Mouse (Mus musculus) megakaryocyte-erythroid progenitor cell, adult 5-6 weeks (primary cell): ENCODE measurements around the gene Wnt9b. TPM values are rescaled to one million over a fixed set of nuclear protein-coding genes. Genes with fewer than 3 reads are reported as not detected.
"Not testable (repeated sequence)": the region's sequence is repeated elsewhere in the genome, so short reads cannot be mapped to it uniquely, and the experiment has no call there.

Experiments used
- ATAC-seq: replicated peaks from 2 replicates; pipeline ENCODE4 v1.8.0; 2016; ENCODE audit warnings: mild to moderate bottlenecking, inconsistent platforms; ENCODE audit not compliant: severe bottlenecking, poor library complexity, low FRiP score, low TSS enrichment
- total RNA-seq, 2 experiments: library from RNA; stranded (forward) in 1 of 2; stranded (reverse) in 1 of 2; fragments of 200-1000, 215-1000 nt in 1 of 2; fragments of >200 nt in 1 of 2; fragmentation: Nextera tagmentation in 1 of 2; gene quantifications; 2 replicates each; pipeline ENCODE4 v1.2.3; 2014 to 2017

Gene Wnt9b
- not detected in 2 replicates for total RNA-seq (2014; fragmentation: Nextera tagmentation)
- not detected in 2 replicates for total RNA-seq (2017)

- no peak for ATAC-seq
Measured at GRCm38 (mm10) chr11:103749306-103750089, at the start of gene Wnt9b. TSS of gene Wnt9b (minus strand) at chr11:103749821.

GRCm38 (mm10) chr11:103789951-103790350 is 40.3 kb upstream of the Wnt9b start:
- no peak for ATAC-seq

- ATAC-seq = no peak
Measured at GRCm38 (mm10) chr11:103780152-103780551, 30.5 kb upstream of the Wnt9b start.

- ATAC-seq = no peak
Measured at GRCm38 (mm10) chr11:103774228-103774530, 24.6 kb upstream of the Wnt9b start.

GRCm38 (mm10) chr11:103773387-103774227 is 24.0 kb upstream of the Wnt9b start, which contains the start of gene Wnt3:
TSS of gene Wnt3 (plus strand) at chr11:103774150.
- no peak for ATAC-seq

GRCm38 (mm10) chr11:103772505-103773386 is 23.1 kb upstream of the Wnt9b start:
- ATAC-seq = no peak

GRCm38 (mm10) chr11:103771160-103771817 is 21.7 kb upstream of the Wnt9b start:
- ATAC-seq = no peak

- no peak for ATAC-seq
Measured at GRCm38 (mm10) chr11:103765556-103766011, 16.0 kb upstream of the Wnt9b start.

- ATAC-seq = no peak
Measured at GRCm38 (mm10) chr11:103764601-103765000, 15.0 kb upstream of the Wnt9b start.

- peak; percentile 63 for ATAC-seq
Measured at GRCm38 (mm10) chr11:103763410-103764163, 14.0 kb upstream of the Wnt9b start.

- ATAC-seq = not testable (repeated sequence)
Measured at GRCm38 (mm10) chr11:103760891-103761290, 11.3 kb upstream of the Wnt9b start.

- ATAC-seq = 0 out of 2 replicates have a peak, but pooled peaks have one; percentile 32
Measured at GRCm38 (mm10) chr11:103760101-103760500, 10.5 kb upstream of the Wnt9b start.

GRCm38 (mm10) chr11:103758706-103759105 is 9.1 kb upstream of the Wnt9b start:
- ATAC-seq = peak; percentile 74

- no peak for ATAC-seq
Measured at GRCm38 (mm10) chr11:103758054-103758453, 8.4 kb upstream of the Wnt9b start.

- no peak for ATAC-seq
Measured at GRCm38 (mm10) chr11:103750612-103751011, 991 bp upstream of the Wnt9b start.

- ATAC-seq = no peak
Measured at GRCm38 (mm10) chr11:103735046-103735781, 14.4 kb downstream of the Wnt9b start.

- no peak for ATAC-seq
Measured at GRCm38 (mm10) chr11:103734411-103735045, 15.1 kb downstream of the Wnt9b start.
